20 mouse cellular contexts compared by ENCODE assay signal in the genomic region with DNA sequence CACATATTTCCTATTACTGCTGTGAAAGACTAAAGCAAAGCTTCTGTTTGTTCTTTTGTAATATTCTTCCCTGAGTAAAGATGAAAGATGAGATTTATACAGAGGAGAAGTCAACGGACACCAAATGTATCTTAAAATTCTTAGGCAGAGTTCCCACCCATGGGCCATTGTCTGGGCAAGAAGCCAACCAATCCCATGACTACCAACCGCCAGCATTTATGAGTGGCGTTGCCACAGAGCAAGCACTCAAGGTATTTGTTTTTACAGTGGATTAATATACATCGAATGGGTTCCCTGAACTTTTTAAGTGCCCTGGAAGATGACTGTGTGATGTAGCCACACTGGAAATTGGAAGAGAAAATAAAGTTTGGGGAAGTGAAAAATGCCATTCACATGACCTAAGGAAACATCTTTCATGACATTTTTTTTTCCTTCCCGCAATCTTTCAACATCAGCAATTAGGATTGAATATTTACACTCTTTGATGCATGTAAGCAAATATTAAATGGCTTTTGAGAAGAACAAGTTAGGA.
A peak's percentile ranks its signal among the peaks of the same experiment; 100 is the strongest.
DNase-seq lines count a peak whose midpoint lies in the region; ATAC-seq and TF ChIP-seq lines count a peak whose summit lies in the region.
"Had no signal": no experiment of that assay in that cellular context is flagged by ENCODE, and none has a peak within 500 bp of the region (broad histone marks: within the 10 kb centered on the region; RNA-seq: fewer than 3 reads in every experiment).

No protein-coding gene starts in this region.

- H3K27me3 ChIP-seq in embryonic facial prominence, embryonic 14.5 days (replicated peaks; ENCODE audit: control insufficient read depth, insufficient read depth, low read length): no peaks in the 10 kb centered on the region
- H3K27me3 ChIP-seq in embryonic facial prominence, embryonic 10.5 days (replicated peaks; ENCODE audit: low read depth, poor library complexity, severe bottlenecking): no peaks in the 10 kb centered on the region
- H3K27me3 ChIP-seq in lung, postnatal 0 days (replicated peaks; ENCODE audit: insufficient read depth, low read length): no peaks in the 10 kb centered on the region
- H3K27me3 ChIP-seq: embryonic facial prominence, embryonic 15.5 days; heart, embryonic 15.5 days; limb, embryonic 15.5 days; liver, embryonic 15.5 days; neural tube, embryonic 12.5 days had no signal

- intact Hi-C loops in gastrocnemius, postnatal 14 days (cut with DNase I; ENCODE audit: low total_unique reads): no loop called here

- no peak for TF ChIP-seq CTCF in lung, postnatal 0 days (IDR thresholded peaks at IDR 0.05)

- peak; percentile 74 for DNase-seq in embryonic facial prominence, embryonic 14.5 days (ENCODE audit: low spot score)
- DNase-seq in embryonic facial prominence, embryonic 10.5 days (ENCODE audit: low spot score): no peak
- peak; percentile 18 for DNase-seq in lung, postnatal 0 days (ENCODE audit: low spot score)
- no peak for DNase-seq in lung, postnatal 14 days
- DNase-seq in NIH3T3 (ENCODE audit: low read depth): peak; percentile 8
- no peak for DNase-seq in gastrocnemius, postnatal 14 days
- DNase-seq: adrenal gland, adult 2 months; heart, postnatal 4 days; kidney, adult 11 months; right cerebral cortex, postnatal 14 days; spleen, adult 18-20 months; thymus, postnatal 25 days had no signal

- peak; percentile 18; the same call in 1 of the 2 replicates for ATAC-seq in embryonic facial prominence, embryonic 14.5 days (ENCODE audit: low read depth)
- no peak for ATAC-seq in lung, postnatal 0 days
- peak; percentile 55 for ATAC-seq in megakaryocyte progenitor cell, adult 5-6 weeks (replicated peaks; ENCODE audit: poor library complexity)
- ATAC-seq: hindbrain, embryonic 16.5 days had no signal

- TF ChIP-seq EP300 in lung, postnatal 0 days (IDR thresholded peaks at IDR 0.05): no peak

- H3K4me3 ChIP-seq in embryonic facial prominence, embryonic 14.5 days (ENCODE audit: low read depth, low read length): no peak overlapping the region
- H3K4me3 ChIP-seq in embryonic facial prominence, embryonic 10.5 days: no peak overlapping the region
- H3K4me3 ChIP-seq in lung, postnatal 0 days (ENCODE audit: low read depth, low read length): no peak overlapping the region
- H3K4me3 ChIP-seq: embryonic facial prominence, embryonic 15.5 days; forebrain, embryonic 10.5 days; heart, embryonic 15.5 days; limb, embryonic 15.5 days; liver, embryonic 15.5 days; neural tube, embryonic 12.5 days had no signal

- H3K36me3 ChIP-seq in embryonic facial prominence, embryonic 14.5 days (ENCODE audit: control insufficient read depth, insufficient read depth, low read length): no peaks in the 10 kb centered on the region
- no peaks in the 10 kb centered on the region for H3K36me3 ChIP-seq in embryonic facial prominence, embryonic 10.5 days (replicated peaks)
- H3K36me3 ChIP-seq in lung, postnatal 0 days (ENCODE audit: insufficient read depth, low read length): no peaks in the 10 kb centered on the region
- H3K36me3 ChIP-seq: embryonic facial prominence, embryonic 15.5 days; forebrain, embryonic 10.5 days; heart, embryonic 15.5 days; limb, embryonic 15.5 days; liver, embryonic 15.5 days; neural tube, embryonic 12.5 days had no signal

- no peak overlapping the region for H3K27ac ChIP-seq in embryonic facial prominence, embryonic 14.5 days (replicated peaks; ENCODE audit: low read depth, low read length)
- H3K27ac ChIP-seq in embryonic facial prominence, embryonic 10.5 days (replicated peaks): no peak overlapping the region
- no peak overlapping the region for H3K27ac ChIP-seq in lung, postnatal 0 days (ENCODE audit: low read length)
- H3K27ac ChIP-seq: embryonic facial prominence, embryonic 15.5 days; forebrain, embryonic 10.5 days; heart, embryonic 15.5 days; limb, embryonic 15.5 days; liver, embryonic 15.5 days; neural tube, embryonic 12.5 days had no signal

- no peaks in the 10 kb centered on the region; the same call in 1 of the 2 replicates for H3K4me1 ChIP-seq in embryonic facial prominence, embryonic 14.5 days (ENCODE audit: control insufficient read depth, insufficient read depth, low read length)
- peaks cover 9% of the 10 kb centered on the region for H3K4me1 ChIP-seq in embryonic facial prominence, embryonic 10.5 days
- H3K4me1 ChIP-seq in lung, postnatal 0 days (ENCODE audit: insufficient read depth, low read depth, low read length): no peaks in the 10 kb centered on the region; the same call in 1 of the 2 replicates
- H3K4me1 ChIP-seq: heart, embryonic 15.5 days; limb, embryonic 15.5 days; liver, embryonic 15.5 days; neural tube, embryonic 12.5 days had no signal

- H3K9ac ChIP-seq in embryonic facial prominence, embryonic 14.5 days (ENCODE audit: low read depth, low read length): no peak overlapping the region
- H3K9ac ChIP-seq in lung, postnatal 0 days (replicated peaks; ENCODE audit: low read depth): no peak overlapping the region
- H3K9ac ChIP-seq: embryonic facial prominence, embryonic 15.5 days; heart, embryonic 15.5 days; limb, embryonic 15.5 days; liver, embryonic 15.5 days; neural tube, embryonic 12.5 days had no signal

- WGBS in embryonic facial prominence, embryonic 14.5 days: 44% methylated on average over 5 of the region's 5 CpGs
- 82% methylated on average over 5 of the region's 5 CpGs for WGBS in embryonic facial prominence, embryonic 10.5 days
- WGBS in lung, postnatal 0 days: 26% methylated on average over 5 of the region's 5 CpGs

- no peaks in the 10 kb centered on the region for H3K9me3 ChIP-seq in embryonic facial prominence, embryonic 14.5 days (ENCODE audit: control insufficient read depth, low read length)
- no peaks in the 10 kb centered on the region for H3K9me3 ChIP-seq in embryonic facial prominence, embryonic 10.5 days
- no peaks in the 10 kb centered on the region for H3K9me3 ChIP-seq in lung, postnatal 0 days (ENCODE audit: low read length)
- H3K9me3 ChIP-seq: embryonic facial prominence, embryonic 15.5 days; forebrain, embryonic 10.5 days; heart, embryonic 15.5 days; limb, embryonic 15.5 days; liver, embryonic 15.5 days; neural tube, embryonic 12.5 days had no signal

- no peak overlapping the region for H3K4me2 ChIP-seq in embryonic facial prominence, embryonic 14.5 days (ENCODE audit: low read depth, low read length)
- no peak overlapping the region for H3K4me2 ChIP-seq in lung, postnatal 0 days (replicated peaks; ENCODE audit: low read depth, low read length)
- H3K4me2 ChIP-seq: embryonic facial prominence, embryonic 15.5 days; heart, embryonic 15.5 days; limb, embryonic 15.5 days; liver, embryonic 15.5 days; neural tube, embryonic 12.5 days had no signal

Comparison
In these comparisons a context has a peak if more than half of its experiments do, and no peak if none do; other contexts are left out.
1. DNase-seq: peak in embryonic facial prominence, embryonic 14.5 days (single experiment), lung, postnatal 0 days (single experiment) and NIH3T3 (single experiment); none in embryonic facial prominence, embryonic 10.5 days (single experiment), lung, postnatal 14 days (single experiment) and gastrocnemius, postnatal 14 days (single experiment).